ENCODE assay signal across 32 mouse cellular contexts in the genomic region with DNA sequence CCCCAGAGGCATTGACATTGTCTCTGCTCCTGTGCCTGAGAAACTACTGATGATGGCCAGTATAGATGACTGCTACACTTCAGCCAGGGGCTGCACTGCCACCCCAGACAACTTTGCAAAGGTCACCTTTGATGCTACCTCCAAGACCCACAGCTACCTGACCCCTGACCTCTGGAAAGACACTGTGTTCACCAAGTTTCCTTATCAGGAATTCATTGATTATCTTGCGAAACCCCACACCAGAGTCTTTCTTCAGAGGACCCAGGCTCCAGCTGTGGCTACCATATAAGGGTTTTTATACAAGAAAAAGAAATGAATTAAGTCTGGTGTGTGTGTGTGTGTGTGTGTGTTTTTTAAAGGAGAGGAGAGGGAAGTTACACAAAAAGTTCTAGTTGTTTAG.
"Had no signal": no experiment of that assay in that cellular context is flagged by ENCODE, and none has a peak within 500 bp of the region (broad histone marks: within the 10 kb centered on the region; RNA-seq: fewer than 3 reads in every experiment).

No protein-coding gene starts in this region.

- DNase-seq: left cerebral cortex, postnatal 4 days; liver; liver, embryonic 13.5 days; liver, postnatal 0 days; lung, adult 18-20 months; lung, adult 2 months; lung, embryonic 14.5 days; lung, postnatal 10 days; lung, postnatal 14 days; lung, postnatal 36 days; lung, postnatal 4 days; midbrain, embryonic 14.5 days had no signal

- H3K27ac ChIP-seq: left cerebral cortex, adult 2 months; limb, embryonic 10.5 days; limb, embryonic 12.5 days; limb, embryonic 13.5 days; limb, embryonic 15.5 days; liver, embryonic 12.5 days; liver, embryonic 13.5 days; liver, embryonic 14.5 days; liver, embryonic 15.5 days; lung, embryonic 15.5 days; macrophage; midbrain, embryonic 10.5 days; midbrain, embryonic 12.5 days; midbrain, embryonic 13.5 days; midbrain, embryonic 15.5 days; neural tube, embryonic 12.5 days had no signal

- H3K9me3 ChIP-seq: limb, embryonic 10.5 days; limb, embryonic 12.5 days; limb, embryonic 13.5 days; limb, embryonic 15.5 days; liver, embryonic 12.5 days; liver, embryonic 13.5 days; liver, embryonic 15.5 days; lung, embryonic 15.5 days; midbrain, embryonic 10.5 days; midbrain, embryonic 12.5 days; midbrain, embryonic 13.5 days; midbrain, embryonic 15.5 days; neural tube, embryonic 12.5 days had no signal

- ATAC-seq: liver, embryonic 12.5 days; lung, postnatal 0 days; midbrain, embryonic 13.5 days; midbrain, embryonic 15.5 days; midbrain, embryonic 16.5 days had no signal

- H3K4me1 ChIP-seq: limb, embryonic 10.5 days; limb, embryonic 12.5 days; liver, embryonic 12.5 days; liver, embryonic 13.5 days; megakaryocyte, embryonic 14.5 days; midbrain, embryonic 13.5 days; midbrain, embryonic 15.5 days; neural tube, embryonic 12.5 days had no signal

- H3K4me2 ChIP-seq: limb, embryonic 12.5 days; limb, embryonic 13.5 days; limb, embryonic 15.5 days; liver, embryonic 12.5 days; liver, embryonic 13.5 days; liver, embryonic 15.5 days; lung, embryonic 14.5 days; lung, embryonic 15.5 days; midbrain, embryonic 11.5 days; midbrain, embryonic 12.5 days; midbrain, embryonic 13.5 days; midbrain, embryonic 15.5 days; neural tube, embryonic 12.5 days had no signal

- H3K27me3 ChIP-seq: limb, embryonic 12.5 days; limb, embryonic 15.5 days; liver, embryonic 12.5 days; liver, embryonic 13.5 days; liver, embryonic 15.5 days; lung, embryonic 15.5 days; megakaryocyte, embryonic 14.5 days; midbrain, embryonic 12.5 days; midbrain, embryonic 13.5 days; midbrain, embryonic 15.5 days; neural tube, embryonic 12.5 days had no signal

- H3K36me3 ChIP-seq: limb, embryonic 10.5 days; limb, embryonic 12.5 days; limb, embryonic 13.5 days; limb, embryonic 15.5 days; liver, embryonic 12.5 days; liver, embryonic 13.5 days; liver, embryonic 15.5 days; lung, embryonic 15.5 days; midbrain, embryonic 10.5 days; midbrain, embryonic 12.5 days; midbrain, embryonic 13.5 days; midbrain, embryonic 15.5 days; neural tube, embryonic 12.5 days had no signal

- H3K9ac ChIP-seq: limb, embryonic 12.5 days; limb, embryonic 13.5 days; limb, embryonic 15.5 days; liver, embryonic 12.5 days; liver, embryonic 13.5 days; liver, embryonic 14.5 days; liver, embryonic 15.5 days; liver, postnatal 0 days; lung, embryonic 14.5 days; lung, embryonic 15.5 days; midbrain, embryonic 12.5 days; midbrain, embryonic 13.5 days; midbrain, embryonic 15.5 days; neural tube, embryonic 12.5 days had no signal

- H3K4me3 ChIP-seq: left cerebral cortex, adult 2 months; limb, embryonic 10.5 days; limb, embryonic 12.5 days; limb, embryonic 13.5 days; limb, embryonic 15.5 days; liver, embryonic 12.5 days; liver, embryonic 13.5 days; liver, embryonic 15.5 days; lung, embryonic 15.5 days; megakaryocyte, embryonic 14.5 days; midbrain, embryonic 10.5 days; midbrain, embryonic 12.5 days; midbrain, embryonic 13.5 days; midbrain, embryonic 15.5 days; myocyte; neural tube, embryonic 12.5 days had no signal
